In genomic region chr17:66687543-66687942, GRCm38 (mm10) we compare ENCODE assay signal across 14 mouse cellular contexts.
DNase-seq lines count a peak whose midpoint lies in the region; ATAC-seq and TF ChIP-seq lines count a peak whose summit lies in the region.
"Had no signal": no experiment of that assay in that cellular context is flagged by ENCODE, and none has a peak within 500 bp of the region (broad histone marks: within the 10 kb centered on the region; RNA-seq: fewer than 3 reads in every experiment).

No protein-coding gene starts in this region.

- no peak overlapping the region for H3K4me3 ChIP-seq in layer of hippocampus, adult 2 months
- no peak overlapping the region for H3K4me3 ChIP-seq in forebrain, embryonic 16.5 days (replicated peaks; ENCODE audit: low read length)
- H3K4me3 ChIP-seq in hindbrain, embryonic 14.5 days (replicated peaks; ENCODE audit: low read length): no peak overlapping the region
- H3K4me3 ChIP-seq in neural tube, embryonic 14.5 days (ENCODE audit: low read depth, low read length): no peak overlapping the region
- no peak overlapping the region for H3K4me3 ChIP-seq in kidney, embryonic 16.5 days (ENCODE audit: low read length)
- H3K4me3 ChIP-seq: heart, embryonic 13.5 days; intestine, embryonic 15.5 days; kidney, embryonic 15.5 days; neural tube, embryonic 12.5 days had no signal

- 66% methylated on average over 4 of the region's 4 CpGs for WGBS in forebrain, embryonic 16.5 days
- WGBS in hindbrain, embryonic 14.5 days: 71% methylated on average over 4 of the region's 4 CpGs
- WGBS in neural tube, embryonic 14.5 days: 70% methylated on average over 4 of the region's 4 CpGs
- 79% methylated on average over 4 of the region's 4 CpGs for WGBS in kidney, embryonic 16.5 days

- H3K9ac ChIP-seq in forebrain, embryonic 16.5 days (replicated peaks; ENCODE audit: low read depth, low read length): no peak overlapping the region
- no peak overlapping the region for H3K9ac ChIP-seq in hindbrain, embryonic 14.5 days
- no peak overlapping the region for H3K9ac ChIP-seq in neural tube, embryonic 14.5 days (replicated peaks; ENCODE audit: low read depth, low read length)
- no peak overlapping the region for H3K9ac ChIP-seq in kidney, embryonic 16.5 days (replicated peaks; ENCODE audit: low read length)
- H3K9ac ChIP-seq: heart, embryonic 13.5 days; intestine, embryonic 15.5 days; kidney, embryonic 15.5 days; neural tube, embryonic 12.5 days had no signal

- no peak overlapping the region for H3K4me2 ChIP-seq in forebrain, embryonic 16.5 days (ENCODE audit: low read length)
- H3K4me2 ChIP-seq in hindbrain, embryonic 14.5 days (replicated peaks): no peak overlapping the region
- no peak overlapping the region for H3K4me2 ChIP-seq in neural tube, embryonic 14.5 days (ENCODE audit: low read depth, low read length)
- H3K4me2 ChIP-seq in kidney, embryonic 16.5 days (replicated peaks; ENCODE audit: low read depth, low read length): no peak overlapping the region
- H3K4me2 ChIP-seq: heart, embryonic 13.5 days; intestine, embryonic 15.5 days; kidney, embryonic 15.5 days; neural tube, embryonic 12.5 days had no signal

- peak overlapping the region; percentile 24; the same call in 1 of the 2 replicates for H3K27ac ChIP-seq in layer of hippocampus, adult 2 months
- peak overlapping the region; percentile 71 for H3K27ac ChIP-seq in forebrain, embryonic 16.5 days (ENCODE audit: low read length)
- H3K27ac ChIP-seq in hindbrain, embryonic 14.5 days: peak overlapping the region; percentile 75
- H3K27ac ChIP-seq in neural tube, embryonic 14.5 days (ENCODE audit: low read depth, low read length): peak overlapping the region; percentile 18; the same call in 1 of the 2 replicates
- H3K27ac ChIP-seq in kidney, embryonic 16.5 days (ENCODE audit: low read length): no peak overlapping the region
- H3K27ac ChIP-seq: heart, embryonic 13.5 days; intestine, embryonic 15.5 days; kidney, embryonic 15.5 days; neural tube, embryonic 12.5 days had no signal

- DNase-seq in layer of hippocampus, adult 2 months (ENCODE audit: low spot score in 2 of 2): no peak
- no peak for DNase-seq in layer of hippocampus, adult 9-11 months
- no peak for DNase-seq in hindbrain, embryonic 14.5 days (ENCODE audit: low spot score)
- no peak for DNase-seq in thymus, postnatal 10 days (ENCODE audit: low spot score in 2 of 2)
- DNase-seq: heart, postnatal 36 days; liver had no signal

- H3K36me3 ChIP-seq in forebrain, embryonic 16.5 days (ENCODE audit: control insufficient read depth, insufficient read depth): no peaks in the 10 kb centered on the region
- peaks cover 8% of the 10 kb centered on the region; the same call in 1 of the 2 replicates for H3K36me3 ChIP-seq in hindbrain, embryonic 14.5 days (replicated peaks; ENCODE audit: control insufficient read depth, insufficient read depth)
- H3K36me3 ChIP-seq in neural tube, embryonic 14.5 days (ENCODE audit: control insufficient read depth, insufficient read depth, low read length): peaks cover 4% of the 10 kb centered on the region; the same call in 1 of the 2 replicates
- H3K36me3 ChIP-seq in kidney, embryonic 16.5 days (ENCODE audit: insufficient read depth, low read length): peaks cover 17% of the 10 kb centered on the region; the same call in 1 of the 2 replicates
- H3K36me3 ChIP-seq: neural tube, embryonic 12.5 days had no signal

- H3K27me3 ChIP-seq in forebrain, embryonic 16.5 days (replicated peaks; ENCODE audit: control insufficient read depth, insufficient read depth, low read length): no peaks in the 10 kb centered on the region
- no peaks in the 10 kb centered on the region for H3K27me3 ChIP-seq in hindbrain, embryonic 14.5 days (ENCODE audit: control insufficient read depth, insufficient read depth, low read length)
- H3K27me3 ChIP-seq in neural tube, embryonic 14.5 days (ENCODE audit: control insufficient read depth, insufficient read depth, low read length): no peaks in the 10 kb centered on the region
- no peaks in the 10 kb centered on the region for H3K27me3 ChIP-seq in kidney, embryonic 16.5 days (ENCODE audit: insufficient read depth, low read length)
- H3K27me3 ChIP-seq: heart, embryonic 13.5 days; intestine, embryonic 15.5 days; kidney, embryonic 15.5 days; neural tube, embryonic 12.5 days had no signal

- peaks cover 20% of the 10 kb centered on the region for H3K4me1 ChIP-seq in forebrain, embryonic 16.5 days (replicated peaks; ENCODE audit: control insufficient read depth, insufficient read depth, low read length)
- H3K4me1 ChIP-seq in hindbrain, embryonic 14.5 days (replicated peaks; ENCODE audit: control insufficient read depth, insufficient read depth, low read length): peaks cover 6% of the 10 kb centered on the region
- H3K4me1 ChIP-seq in neural tube, embryonic 14.5 days (ENCODE audit: control insufficient read depth, insufficient read depth, low read length): 0 out of 2 replicates have a peak, but pooled peaks cover 3% of the 10 kb centered on the region
- H3K4me1 ChIP-seq in kidney, embryonic 16.5 days (ENCODE audit: insufficient read depth, low read length): no peaks in the 10 kb centered on the region
- H3K4me1 ChIP-seq: heart, embryonic 13.5 days; intestine, embryonic 15.5 days had no signal

- TF ChIP-seq CTCF in layer of hippocampus, adult 2 months (conservative IDR thresholded peaks at IDR 0.05): no peak

- H3K9me3 ChIP-seq in forebrain, embryonic 16.5 days (ENCODE audit: control insufficient read depth, low read length): no peaks in the 10 kb centered on the region
- no peaks in the 10 kb centered on the region for H3K9me3 ChIP-seq in hindbrain, embryonic 14.5 days (ENCODE audit: control insufficient read depth, low read length)
- no peaks in the 10 kb centered on the region for H3K9me3 ChIP-seq in neural tube, embryonic 14.5 days (ENCODE audit: control insufficient read depth, low read length)
- H3K9me3 ChIP-seq in kidney, embryonic 16.5 days (ENCODE audit: low read length): no peaks in the 10 kb centered on the region
- H3K9me3 ChIP-seq: heart, embryonic 13.5 days; intestine, embryonic 15.5 days; kidney, embryonic 15.5 days; neural tube, embryonic 12.5 days had no signal

- peak; percentile 34 for ATAC-seq in forebrain, embryonic 16.5 days
- no peak; the same call in 1 of the 2 replicates for ATAC-seq in hindbrain, embryonic 14.5 days (ENCODE audit: low FRiP score)
- no peak for ATAC-seq in neural tube, embryonic 14.5 days (ENCODE audit: low read depth)
- ATAC-seq in kidney, embryonic 16.5 days (ENCODE audit: low FRiP score, low TSS enrichment): no peak
- ATAC-seq: intestine, embryonic 15.5 days; lung, postnatal 0 days had no signal
